Mouse (Mus musculus) stomach, postnatal 0 days (tissue): ENCODE results near the gene Ankrd26. TPM values are rescaled to one million over a fixed set of nuclear protein-coding genes. Genes with fewer than 3 reads are reported as not detected.
A peak's percentile ranks its signal among the peaks of the same experiment; 100 is the strongest.

Source experiments
- ATAC-seq: fragments of 200-750 bp; cut with Nextera tagmentation; 2 replicates; pipeline ENCODE4 v1.8.0; 2017; ENCODE audit not compliant: low FRiP score, low TSS enrichment
- DNase-seq: peaks from one replicate; pipeline ENCODE4 v3.0.0-alpha.2; 2016; ENCODE audit warnings: low spot score
- H3K27ac ChIP-seq: fragments of 300-500 bp; sonication (generic); replicated peaks from 2 replicates; pipeline ENCODE4 v1.5.1; 2014; ENCODE audit warnings: mild to moderate bottlenecking, control low read depth
- H3K27me3 ChIP-seq: fragments of 300-500 bp; sonication (generic); 2 replicates; pipeline ENCODE4 v1.6.1; 2014; ENCODE audit warnings: low read length; ENCODE audit not compliant: control insufficient read depth, insufficient read depth
- H3K36me3 ChIP-seq: fragments of 300-500 bp; sonication (generic); 2 replicates; pipeline ENCODE4 v1.6.1; 2014; ENCODE audit warnings: low read length, mixed read lengths; ENCODE audit not compliant: control insufficient read depth, insufficient read depth
- H3K4me1 ChIP-seq: fragments of 300-500 bp; sonication (generic); replicated peaks from 2 replicates; pipeline ENCODE4 v1.6.1; 2014; ENCODE audit warnings: antibody characterized with exemption; ENCODE audit not compliant: control insufficient read depth, insufficient read depth
- H3K4me2 ChIP-seq: fragments of 300-500 bp; sonication (generic); replicated peaks from 2 replicates; pipeline ENCODE4 v1.6.1; 2014; ENCODE audit warnings: low read depth, mild to moderate bottlenecking, control low read depth, moderate library complexity
- H3K4me3 ChIP-seq: fragments of 300-500 bp; sonication (generic); 2 replicates; pipeline ENCODE4 v1.5.1; 2014; ENCODE audit warnings: low read depth, low read length, control low read depth
- H3K9ac ChIP-seq: fragments of 300-500 bp; sonication (generic); 2 replicates; pipeline ENCODE4 v1.6.1; 2014; ENCODE audit warnings: mild to moderate bottlenecking, low read length, control low read depth, mixed read lengths
- H3K9me3 ChIP-seq: fragments of 300-500 bp; sonication (generic); 2 replicates; pipeline ENCODE4 v1.6.1; 2016; ENCODE audit warnings: low read length; ENCODE audit not compliant: control insufficient read depth
- CTCF ChIP-seq: IDR thresholded peaks from 2 replicates; pipeline ENCODE4 v1.5.1; 2016; ENCODE audit warnings: antibody characterized with exemption, low read depth, mild to moderate bottlenecking, moderate library complexity
- EP300 ChIP-seq: optimal IDR thresholded peaks from 2 replicates; pipeline ENCODE3; 2016; ENCODE audit warnings: antibody characterized with exemption
- WGBS: fragments of 180-500 bp; shearing (Covaris S2); extraction: QIAGEN DNeasy Blood & Tissue Kit; methylation state at CpG from one replicate; pipeline ENCODE4 v1.1.7; 2014; 5-methylcytosine and 5-hydroxymethylcytosine counted together
- polyA plus RNA-seq: library from polyadenylated mRNA; unstranded; fragments of >200 nt; fragmentation: Nextera tagmentation; extraction: Ambion mirVana; gene quantifications from 2 replicates; pipeline ENCODE4 v1.2.1, GENCODE M21; 2015

Ankrd26 gene
- polyA plus RNA-seq, 1 experiment from 2014 or later: 4.4 TPM

- ATAC-seq: no peak
- H3K4me2 ChIP-seq: peak overlapping the region; percentile 62
- TF ChIP-seq EP300 (no peak), CTCF (no peak)
- no peaks in the 10 kb centered on the region for H3K27me3 ChIP-seq
- WGBS: 27% methylated on average over 10 of the region's 10 CpGs
- peak overlapping the region; percentile 57 for H3K4me3 ChIP-seq
- H3K9ac ChIP-seq: peak overlapping the region; percentile 76; the same call in 1 of the 2 replicates
- no peaks in the 10 kb centered on the region for H3K36me3 ChIP-seq
- DNase-seq: no peak
- H3K27ac ChIP-seq: no peak overlapping the region
- H3K4me1 ChIP-seq: no peaks in the 10 kb centered on the region
- no peaks in the 10 kb centered on the region for H3K9me3 ChIP-seq
Observed at GRCm38 (mm10) chr6:118477875-118478785, 83.9 kb downstream of the Ankrd26 start.

GRCm38 (mm10) chr6:118462069-118462705, 99.8 kb downstream of the Ankrd26 start:
- Histone ChIP-seq H3K4me3 (no peak overlapping the region), H3K4me1 (no peaks in the 10 kb centered on the region), H3K9me3 (no peaks in the 10 kb centered on the region), H3K36me3 (no peaks in the 10 kb centered on the region), H3K4me2 (no peak overlapping the region), H3K9ac (no peak overlapping the region), H3K27ac (no peak overlapping the region), H3K27me3 (no peaks in the 10 kb centered on the region)
- ATAC-seq (no peak), DNase-seq (no peak)
- no peak for TF ChIP-seq EP300
- TF ChIP-seq CTCF: no peak
- WGBS: 83% methylated on average over 15 of the region's 15 CpGs

DNA sequence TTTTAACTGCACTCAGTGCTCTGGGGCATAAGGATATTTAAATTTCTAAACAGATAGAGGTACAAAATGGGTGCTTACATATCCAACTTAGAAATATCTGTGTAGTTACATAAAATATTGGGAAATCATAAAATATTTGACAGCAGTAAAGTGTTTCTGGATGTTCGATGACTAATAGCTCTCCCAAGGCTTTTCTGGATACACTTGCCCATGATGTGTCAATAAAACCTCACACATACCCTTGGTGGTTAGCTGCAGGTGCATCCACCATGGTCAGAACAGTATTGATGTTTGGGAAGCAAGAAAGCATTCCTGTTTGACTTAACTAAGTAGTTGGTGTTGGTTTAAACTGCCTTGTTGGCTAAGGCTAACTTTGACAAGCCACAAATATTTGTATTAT, 104.3 kb downstream of the Ankrd26 start:
- DNase-seq: no peak
- Histone ChIP-seq H3K4me3 (no peak overlapping the region), H3K4me2 (no peak overlapping the region), H3K36me3 (no peaks in the 10 kb centered on the region), H3K4me1 (no peaks in the 10 kb centered on the region), H3K27ac (no peak overlapping the region), H3K27me3 (no peaks in the 10 kb centered on the region), H3K9ac (no peak overlapping the region), H3K9me3 (no peaks in the 10 kb centered on the region)
- WGBS: 84% methylated on average over 1 of the region's 1 CpGs
- no peak for TF ChIP-seq EP300
- no peak for TF ChIP-seq CTCF
- ATAC-seq: no peak

GRCm38 (mm10) chr6:118455042-118455631, 106.9 kb downstream of the Ankrd26 start, which contains the start of gene Zfp248:
Zfp248 (minus strand) TSS chr6:118455528.
- Histone ChIP-seq H3K27me3 (no peaks in the 10 kb centered on the region), H3K4me1 (no peaks in the 10 kb centered on the region), H3K27ac (peak within 1 kb of the TSS; percentile 93), H3K4me3 (peak within 1 kb of the TSS; percentile 72), H3K36me3 (no peaks in the 10 kb centered on the region), H3K9me3 (no peaks in the 10 kb centered on the region), H3K4me2 (peak within 1 kb of the TSS; percentile 84), H3K9ac (peak within 1 kb of the TSS; percentile 88)
- TF ChIP-seq EP300 (no peak), CTCF (peak; percentile 75)
- WGBS: under 1% methylated on average over 43 of the region's 43 CpGs
- peak; percentile 97 for ATAC-seq
- DNase-seq: peak; percentile 82

DNA sequence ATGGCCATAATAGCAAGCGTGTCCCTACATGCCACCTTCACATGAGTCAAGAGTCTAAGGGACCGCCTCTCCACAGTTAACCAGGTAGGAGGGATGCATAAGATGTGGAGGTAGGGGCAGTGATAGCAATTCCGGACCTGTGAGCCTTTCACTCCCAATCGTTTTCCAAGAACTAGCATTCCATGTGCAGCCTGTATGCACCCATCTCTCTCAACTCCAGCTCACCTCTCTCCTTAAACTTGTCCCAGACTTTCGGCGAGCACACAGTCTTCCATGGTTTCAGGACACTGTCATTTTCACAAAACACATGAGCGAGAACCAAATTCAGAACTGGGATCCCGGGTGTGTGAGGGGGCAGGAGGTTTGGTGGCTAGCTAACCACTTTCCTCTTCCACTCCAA, 107.6 kb downstream of the Ankrd26 start:
- no peak for TF ChIP-seq CTCF
- ATAC-seq (no peak), DNase-seq (no peak)
- Histone ChIP-seq H3K9ac (peak overlapping the region; percentile 88), H3K4me2 (peak overlapping the region; percentile 84), H3K27me3 (no peaks in the 10 kb centered on the region), H3K36me3 (no peaks in the 10 kb centered on the region), H3K27ac (peak overlapping the region; percentile 93), H3K4me3 (peak overlapping the region; percentile 72), H3K9me3 (no peaks in the 10 kb centered on the region), H3K4me1 (no peaks in the 10 kb centered on the region)
- WGBS: 16% methylated on average over 8 of the region's 8 CpGs

Other genes with a start within 250 kb of the Ankrd26 start
- 9.6 and 11.1 TPM in 2 replicates for gene Bms1, start 142.8 kb downstream of the Ankrd26 start, polyA plus RNA-seq
- gene Zfp248, start 106.7 kb downstream of the Ankrd26 start, polyA plus RNA-seq: 2.1 and 2.4 TPM in 2 replicates
- gene Zfp9, start 82.9 kb downstream of the Ankrd26 start, polyA plus RNA-seq: 2.8 and 3.4 TPM in 2 replicates